Mouse (Mus musculus) small intestine, adult 2 months (tissue): ENCODE data around the gene R3hdm1.

Experiments used
- CTCF ChIP-seq: fragments of 200-500 bp; IDR thresholded peaks from 2 replicates; pipeline ENCODE4 v1.5.1; 2012; ENCODE audit warnings: low read depth, mild to moderate bottlenecking, control low read depth, inconsistent platforms, low read length, moderate library complexity, mixed read lengths; ENCODE audit not compliant: insufficient replicate concordance, insufficient read length; ENCODE audit errors: extremely low read depth
- POLR2A ChIP-seq: fragments of 200-500 bp; IDR thresholded peaks from 2 replicates; pipeline ENCODE4 v1.6.1; 2012; ENCODE audit warnings: low read depth, mild to moderate bottlenecking, control low read depth, inconsistent platforms, low read length, moderate library complexity

GRCm38 (mm10) chr1:128270731-128271130, 167.6 kb downstream of the R3hdm1 start:
- TF ChIP-seq POLR2A (no peak), CTCF (no peak)
